Mouse (Mus musculus) liver, adult (tissue): Measurements from ENCODE around the gene Fam49a.

Experiments used
- GATA4 ChIP-seq: IDR thresholded peaks from 2 replicates; pipeline ENCODE4 v1.6.1; 2014; ENCODE audit warnings: mild to moderate bottlenecking, low read length; ENCODE audit not compliant: insufficient replicate concordance

The Fam49a gene

GRCm38 (mm10) chr12:12421580-12421878 lies 159.6 kb downstream of the Fam49a start:
- TF ChIP-seq GATA4 = no peak

DNA sequence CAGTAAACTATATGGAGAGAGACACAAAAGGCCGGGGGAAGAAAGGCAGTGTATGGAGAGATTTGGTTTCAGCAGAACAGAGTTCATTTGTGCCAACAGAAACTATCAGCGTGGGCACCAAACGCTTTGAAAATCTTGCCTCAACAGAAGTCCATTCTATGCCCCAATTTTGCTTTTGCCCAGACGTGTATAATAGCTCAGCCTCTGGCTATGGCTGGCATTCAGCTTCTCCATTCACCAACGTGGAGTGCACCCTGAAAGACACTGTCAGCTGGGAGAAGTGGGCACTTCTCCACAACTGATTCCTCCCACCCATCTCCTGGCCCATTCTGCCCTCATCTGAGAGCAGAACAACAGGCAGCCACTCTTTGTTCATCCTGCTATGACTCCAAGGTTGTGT lies 163.2 kb downstream of the Fam49a start:
- no peak for TF ChIP-seq GATA4

- TF ChIP-seq GATA4 = no peak
Observed at GRCm38 (mm10) chr12:12427285-12427684, 165.3 kb downstream of the Fam49a start.

- no peak for TF ChIP-seq GATA4
Observed at GRCm38 (mm10) chr12:12428886-12429285, 166.9 kb downstream of the Fam49a start.
